Mouse (Mus musculus) kidney, embryonic 16.5 days (tissue): ENCODE measurements around the gene Osbpl10. TPM values are rescaled to one million over a fixed set of nuclear protein-coding genes. Genes with fewer than 3 reads are reported as not detected.

Source experiments
- ATAC-seq: fragments of 200-750 bp; cut with Nextera tagmentation; 2 replicates; pipeline ENCODE4 v1.8.0; 2017; ENCODE audit warnings: moderate TSS enrichment; ENCODE audit not compliant: low FRiP score, low TSS enrichment
- H3K27ac ChIP-seq: fragments of 300-500 bp; sonication (generic); 2 replicates; pipeline ENCODE4 v1.5.1; 2014; ENCODE audit warnings: low read length
- H3K27me3 ChIP-seq: fragments of 300-500 bp; sonication (generic); 2 replicates; pipeline ENCODE4 v1.6.1; 2014; ENCODE audit warnings: low read length, control low read depth, mixed read lengths; ENCODE audit not compliant: insufficient read depth
- H3K36me3 ChIP-seq: fragments of 300-500 bp; sonication (generic); 2 replicates; pipeline ENCODE4 v1.6.1; 2014; ENCODE audit warnings: low read length, control low read depth, mixed read lengths; ENCODE audit not compliant: insufficient read depth
- H3K4me1 ChIP-seq: fragments of 300-500 bp; sonication (generic); 2 replicates; pipeline ENCODE4 v1.6.1; 2014; ENCODE audit warnings: low read length, control low read depth, mixed read lengths; ENCODE audit not compliant: insufficient read depth
- H3K4me2 ChIP-seq: fragments of 300-500 bp; sonication (generic); replicated peaks from 2 replicates; pipeline ENCODE4 v1.6.1; 2014; ENCODE audit warnings: low read depth, low read length
- H3K4me3 ChIP-seq: fragments of 300-500 bp; sonication (generic); 2 replicates; pipeline ENCODE4 v1.5.1; 2014; ENCODE audit warnings: mild to moderate bottlenecking, low read length
- H3K9ac ChIP-seq: fragments of 300-500 bp; sonication (generic); replicated peaks from 2 replicates; pipeline ENCODE4 v1.6.1; 2014; ENCODE audit warnings: low read length
- H3K9me3 ChIP-seq: fragments of 300-500 bp; sonication (generic); 2 replicates; pipeline ENCODE4 v1.6.1; 2016; ENCODE audit warnings: low read length, control low read depth
- WGBS: fragments of 180-500 bp; shearing (Covaris S2); extraction: QIAGEN DNeasy Blood & Tissue Kit; methylation state at CpG from one replicate; pipeline ENCODE4 v1.1.7; 2014; 5-methylcytosine and 5-hydroxymethylcytosine counted together
- polyA plus RNA-seq: library from polyadenylated mRNA; unstranded; fragments of >200 nt; fragmentation: Nextera tagmentation; extraction: Ambion mirVana; gene quantifications from 2 replicates; pipeline ENCODE4 v1.2.1, GENCODE M21; 2015

Gene Osbpl10
- polyA plus RNA-seq, 1 experiment from 2014 or later: 2.8 TPM

DNA sequence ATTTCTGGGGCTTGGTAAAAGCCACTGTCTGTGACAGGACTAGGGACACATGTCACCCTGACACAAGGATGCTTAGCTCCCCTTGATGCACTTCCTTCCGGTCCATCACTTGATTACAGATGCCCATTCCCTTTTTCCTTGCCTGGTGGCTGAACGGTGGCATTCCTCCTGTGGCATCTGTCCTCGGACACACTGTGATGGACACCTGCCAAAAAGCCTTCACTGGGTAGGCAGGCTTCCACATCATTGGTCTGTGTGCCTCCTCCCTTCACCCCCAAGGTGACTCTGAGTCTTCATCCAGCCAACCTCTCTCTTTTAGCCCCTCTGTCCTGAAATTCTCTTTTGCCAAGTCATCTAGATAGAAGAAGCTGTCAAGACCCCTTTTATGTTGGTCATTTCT is 253.1 kb downstream of the Osbpl10 start:
- no peak for ATAC-seq
- no peaks in the 10 kb centered on the region for H3K27me3 ChIP-seq
- H3K4me2 ChIP-seq: no peak overlapping the region
- WGBS: 98% methylated on average over 3 of the region's 3 CpGs
- H3K36me3 ChIP-seq: no peaks in the 10 kb centered on the region
- H3K9ac ChIP-seq: no peak overlapping the region
- H3K9me3 ChIP-seq: no peaks in the 10 kb centered on the region
- no peak overlapping the region for H3K27ac ChIP-seq
- no peak overlapping the region for H3K4me3 ChIP-seq
- peaks cover 12% of the 10 kb centered on the region; the same call in 1 of the 2 replicates for H3K4me1 ChIP-seq

DNA sequence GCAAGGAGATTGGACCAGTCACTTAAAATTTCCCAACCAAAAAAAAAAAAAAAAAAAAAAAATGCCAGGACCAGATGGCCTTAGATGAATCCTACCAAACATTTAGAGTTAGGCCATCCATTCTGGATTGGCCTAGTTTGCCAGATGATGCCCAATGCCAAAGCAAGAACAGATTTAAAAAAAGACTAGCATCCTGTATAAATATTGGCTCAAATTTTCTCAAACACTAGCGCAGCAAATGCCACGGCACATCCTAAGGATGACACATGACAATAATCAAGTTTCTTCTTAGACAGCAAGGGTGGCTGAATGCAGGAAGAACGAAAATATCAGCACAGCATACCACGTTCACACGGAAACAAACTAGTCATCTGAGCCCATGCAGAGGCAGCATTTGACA is 255.4 kb downstream of the Osbpl10 start:
- H3K4me2 ChIP-seq: no peak overlapping the region
- H3K9me3 ChIP-seq: no peaks in the 10 kb centered on the region
- H3K27ac ChIP-seq: no peak overlapping the region
- no peaks in the 10 kb centered on the region for H3K36me3 ChIP-seq
- H3K4me1 ChIP-seq: peaks cover 12% of the 10 kb centered on the region; the same call in 1 of the 2 replicates
- H3K27me3 ChIP-seq: no peaks in the 10 kb centered on the region
- no peak overlapping the region for H3K4me3 ChIP-seq
- H3K9ac ChIP-seq: no peak overlapping the region
- no peak for ATAC-seq
- 89% methylated on average over 5 of the region's 5 CpGs for WGBS

DNA sequence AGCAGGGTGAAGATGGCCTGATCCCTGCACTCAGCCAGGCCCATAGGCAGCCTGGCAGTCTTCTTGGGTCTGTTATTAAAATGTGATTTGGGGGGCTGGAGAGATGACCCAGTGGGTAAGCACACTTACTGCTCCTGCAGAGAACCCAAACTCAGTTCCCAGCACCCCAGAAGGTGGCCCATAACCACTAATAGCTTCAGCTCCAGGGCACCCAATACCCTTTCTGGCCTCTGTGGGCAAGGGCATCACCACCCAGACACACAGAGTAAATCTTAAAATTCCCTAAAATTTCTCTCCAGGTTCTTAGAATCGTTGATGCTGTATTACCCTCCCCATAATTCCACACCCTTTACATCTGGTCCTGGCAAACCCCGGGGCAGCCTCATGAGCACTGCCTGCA is 256.2 kb downstream of the Osbpl10 start:
- 93% methylated on average over 2 of the region's 2 CpGs for WGBS
- Histone ChIP-seq H3K9ac (no peak overlapping the region), H3K36me3 (no peaks in the 10 kb centered on the region), H3K27ac (no peak overlapping the region), H3K4me3 (no peak overlapping the region), H3K4me1 (peaks cover 8% of the 10 kb centered on the region; the same call in 1 of the 2 replicates), H3K4me2 (no peak overlapping the region), H3K9me3 (no peaks in the 10 kb centered on the region), H3K27me3 (no peaks in the 10 kb centered on the region)
- no peak; the same call in 1 of the 2 replicates for ATAC-seq

DNA sequence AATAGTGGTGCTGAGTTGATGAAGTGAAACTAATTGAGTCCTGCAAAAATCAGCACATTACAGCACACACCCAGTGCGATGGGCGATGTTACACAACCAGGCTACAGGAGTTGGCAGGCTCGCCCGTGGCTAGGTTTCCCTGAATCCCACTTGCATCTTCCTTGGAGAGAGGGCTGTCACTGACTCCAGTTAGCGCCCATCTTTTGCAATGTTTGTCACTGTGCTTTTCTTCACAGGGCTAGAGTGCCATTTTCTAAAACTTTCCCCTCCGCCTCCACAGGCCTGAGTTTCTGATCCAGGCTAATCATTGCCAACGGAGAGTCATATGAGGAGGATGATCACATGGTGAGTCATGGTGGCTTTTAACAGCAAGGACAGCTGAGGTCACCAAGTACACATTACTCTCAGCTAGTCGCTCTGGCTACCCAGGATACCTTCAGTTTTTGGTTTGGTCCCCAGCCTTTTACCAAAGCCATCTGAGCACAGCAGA is 258.0 kb downstream of the Osbpl10 start:
- H3K4me1 ChIP-seq: no peaks in the 10 kb centered on the region
- H3K36me3 ChIP-seq: peaks cover 15% of the 10 kb centered on the region
- H3K27ac ChIP-seq: peak overlapping the region; percentile 48; the same call in 1 of the 2 replicates
- H3K27me3 ChIP-seq: no peaks in the 10 kb centered on the region
- no peak overlapping the region for H3K4me2 ChIP-seq
- 80% methylated on average over 8 of the region's 8 CpGs for WGBS
- H3K9ac ChIP-seq: no peak overlapping the region
- no peaks in the 10 kb centered on the region for H3K9me3 ChIP-seq
- peak; percentile 69; the same call in 1 of the 2 replicates for ATAC-seq
- no peak overlapping the region for H3K4me3 ChIP-seq

DNA sequence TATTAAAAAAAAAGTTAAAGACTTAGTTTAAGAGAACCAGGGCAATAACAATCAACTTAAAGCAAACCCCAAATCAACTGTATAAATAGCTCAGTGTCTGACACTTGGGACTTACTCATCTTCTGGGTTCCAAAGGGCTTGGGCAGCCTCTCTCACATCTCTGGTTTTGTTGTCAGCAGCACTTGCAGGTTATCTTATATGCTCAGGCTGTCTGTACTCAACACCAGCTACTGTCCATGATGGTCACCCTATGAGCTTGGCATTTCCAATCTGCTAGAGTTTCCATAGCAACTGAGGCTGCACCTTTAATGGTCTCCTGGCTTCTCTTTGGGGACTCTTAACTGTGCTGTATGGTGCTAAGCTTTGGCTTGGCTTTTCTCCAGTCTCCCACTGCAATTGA is 259.6 kb downstream of the Osbpl10 start:
- no peak for ATAC-seq
- H3K36me3 ChIP-seq: peaks cover 25% of the 10 kb centered on the region
- H3K27ac ChIP-seq: no peak overlapping the region
- no peaks in the 10 kb centered on the region for H3K4me1 ChIP-seq
- no peak overlapping the region for H3K4me2 ChIP-seq
- no peaks in the 10 kb centered on the region for H3K9me3 ChIP-seq
- no peak overlapping the region for H3K9ac ChIP-seq
- no peaks in the 10 kb centered on the region for H3K27me3 ChIP-seq
- no peak overlapping the region for H3K4me3 ChIP-seq

DNA sequence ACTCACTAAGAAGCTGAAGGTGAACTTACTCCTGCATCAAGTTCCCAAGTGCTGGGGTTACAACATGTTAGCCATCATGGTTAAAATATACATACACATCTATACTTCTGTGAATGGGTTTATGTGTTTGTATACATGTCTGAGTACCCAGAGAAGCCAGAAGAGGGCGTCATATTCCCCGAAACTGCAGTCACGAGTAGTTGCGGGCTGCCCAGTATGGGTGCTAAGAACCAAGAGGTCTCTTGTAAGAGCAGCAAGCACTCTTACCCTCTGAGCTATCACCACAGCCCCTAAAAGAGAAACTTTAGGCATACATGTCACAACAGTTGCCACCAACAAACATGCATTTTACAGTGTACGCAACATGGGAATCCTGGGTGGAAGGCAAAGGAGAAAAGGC is 261.5 kb downstream of the Osbpl10 start:
- H3K36me3 ChIP-seq: peaks cover 44% of the 10 kb centered on the region
- no peak overlapping the region for H3K4me3 ChIP-seq
- H3K9ac ChIP-seq: no peak overlapping the region
- ATAC-seq: no peak
- WGBS: 94% methylated on average over 5 of the region's 5 CpGs
- no peaks in the 10 kb centered on the region for H3K4me1 ChIP-seq
- no peak overlapping the region for H3K4me2 ChIP-seq
- H3K9me3 ChIP-seq: no peaks in the 10 kb centered on the region
- no peak overlapping the region for H3K27ac ChIP-seq
- no peaks in the 10 kb centered on the region for H3K27me3 ChIP-seq

DNA sequence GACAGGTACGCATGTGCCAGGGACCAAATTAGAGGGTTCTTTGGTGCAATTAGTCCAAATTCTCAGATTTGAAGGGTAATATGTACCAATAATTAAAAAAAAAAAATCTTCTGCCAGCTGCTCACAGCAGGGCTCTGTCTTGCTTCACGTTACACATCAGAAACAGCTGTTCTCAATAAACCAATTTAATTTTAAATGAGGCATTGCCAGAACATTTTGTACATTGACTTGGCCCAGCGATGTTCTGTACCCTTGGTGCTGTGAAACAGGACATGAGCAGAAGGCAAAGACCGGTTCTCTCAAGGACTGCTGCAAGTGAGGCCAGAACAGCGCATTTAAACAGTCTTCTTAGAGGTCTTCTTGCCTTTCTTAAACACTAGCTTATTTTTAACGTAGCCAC is 265.3 kb downstream of the Osbpl10 start:
- Histone ChIP-seq H3K36me3 (peaks cover 67% of the 10 kb centered on the region), H3K27me3 (no peaks in the 10 kb centered on the region), H3K4me2 (no peak overlapping the region), H3K4me1 (no peaks in the 10 kb centered on the region), H3K9ac (no peak overlapping the region), H3K9me3 (no peaks in the 10 kb centered on the region), H3K4me3 (no peak overlapping the region), H3K27ac (no peak overlapping the region)
- WGBS: 94% methylated on average over 6 of the region's 6 CpGs
- ATAC-seq: no peak

DNA sequence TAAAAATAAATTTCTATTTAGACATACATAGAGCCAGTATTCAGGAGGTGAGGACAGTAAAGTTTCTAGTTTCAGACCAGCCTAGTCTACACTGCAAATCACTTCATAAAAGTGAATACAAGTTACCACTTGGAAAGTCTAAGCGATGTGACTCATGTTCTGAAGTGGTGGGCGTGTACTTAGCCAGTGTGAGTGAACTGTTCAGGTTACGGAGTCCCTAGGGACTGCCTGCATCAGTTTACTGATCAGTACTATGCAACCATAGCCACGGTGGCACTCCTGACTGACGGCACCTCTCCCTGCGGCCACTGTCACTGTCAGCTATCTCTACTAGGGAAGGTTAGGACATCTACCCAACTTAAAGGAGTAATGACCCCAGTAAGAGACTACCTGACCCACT is 266.7 kb downstream of the Osbpl10 start:
- Histone ChIP-seq H3K36me3 (peaks cover 77% of the 10 kb centered on the region), H3K4me3 (no peak overlapping the region), H3K9ac (no peak overlapping the region), H3K9me3 (no peaks in the 10 kb centered on the region), H3K4me2 (no peak overlapping the region), H3K27ac (no peak overlapping the region), H3K27me3 (no peaks in the 10 kb centered on the region), H3K4me1 (no peaks in the 10 kb centered on the region)
- 88% methylated on average over 6 of the region's 6 CpGs for WGBS
- no peak for ATAC-seq

DNA sequence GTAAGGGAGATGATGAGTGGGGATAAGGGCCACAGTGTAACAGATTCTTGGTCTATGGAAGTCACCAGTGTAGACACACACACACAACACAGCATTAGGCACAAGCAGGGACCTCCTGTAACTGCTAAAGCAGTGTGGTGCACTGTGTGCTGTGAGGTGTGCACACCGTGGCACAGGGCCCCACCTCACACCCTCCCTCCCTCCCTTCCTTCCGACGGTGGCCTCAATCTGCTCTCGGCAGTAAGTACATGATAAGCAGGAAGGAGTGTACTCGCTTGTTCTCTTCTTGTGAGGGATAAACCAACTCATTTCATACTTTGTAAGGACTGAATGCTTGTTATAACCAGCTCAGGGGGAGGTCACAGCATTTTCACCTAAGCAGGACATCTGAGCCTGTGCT is 270.8 kb downstream of the Osbpl10 start:
- Histone ChIP-seq H3K9me3 (no peaks in the 10 kb centered on the region), H3K4me3 (no peak overlapping the region), H3K9ac (no peak overlapping the region), H3K4me2 (no peak overlapping the region), H3K27me3 (no peaks in the 10 kb centered on the region), H3K4me1 (no peaks in the 10 kb centered on the region), H3K27ac (no peak overlapping the region), H3K36me3 (peaks cover 67% of the 10 kb centered on the region)
- ATAC-seq: no peak
- WGBS: 82% methylated on average over 5 of the region's 5 CpGs

DNA sequence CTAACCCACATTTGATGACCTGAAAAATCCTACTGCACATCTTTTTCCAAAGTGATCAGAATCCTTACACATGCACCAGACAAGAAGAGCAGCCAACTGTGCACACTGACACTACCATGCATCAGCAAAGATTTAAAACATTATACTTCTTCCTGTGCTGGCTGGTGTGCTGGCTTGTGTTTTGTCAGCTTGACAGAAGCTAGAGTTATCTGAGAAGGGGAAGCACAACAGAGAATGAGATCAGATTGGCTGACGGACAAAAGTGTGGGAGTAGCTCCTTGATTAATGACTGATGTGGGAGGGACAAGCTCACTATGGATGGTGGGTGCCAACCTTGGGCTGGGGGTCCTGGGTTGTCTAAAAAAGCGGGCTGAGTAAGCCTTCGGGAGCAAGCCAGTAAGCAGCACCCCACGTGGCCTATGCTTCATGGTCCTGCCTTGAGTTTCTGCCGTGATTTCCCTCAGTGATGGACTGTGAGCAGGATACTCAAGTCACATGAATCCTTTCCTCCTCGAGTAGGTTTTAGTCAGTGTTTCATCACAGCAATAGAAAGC is 279.4 kb downstream of the Osbpl10 start:
- H3K4me1 ChIP-seq: no peaks in the 10 kb centered on the region
- no peak overlapping the region for H3K27ac ChIP-seq
- H3K27me3 ChIP-seq: no peaks in the 10 kb centered on the region
- no peak overlapping the region for H3K4me3 ChIP-seq
- 25% methylated on average over 6 of the region's 6 CpGs for WGBS
- H3K36me3 ChIP-seq: peaks cover 30% of the 10 kb centered on the region
- peak; percentile 78 for ATAC-seq
- no peak overlapping the region for H3K9ac ChIP-seq
- H3K4me2 ChIP-seq: no peak overlapping the region
- no peaks in the 10 kb centered on the region for H3K9me3 ChIP-seq
